Mouse (Mus musculus) 3T3-L1 (cell line): Measurements from ENCODE around the gene Exd2.

ENCODE experiments used
- DNase-seq: peaks from one replicate; pipeline ENCODE4 v3.0.0-alpha.2; 2015; ENCODE audit warnings: low read depth, low spot score

Exd2 gene

DNA sequence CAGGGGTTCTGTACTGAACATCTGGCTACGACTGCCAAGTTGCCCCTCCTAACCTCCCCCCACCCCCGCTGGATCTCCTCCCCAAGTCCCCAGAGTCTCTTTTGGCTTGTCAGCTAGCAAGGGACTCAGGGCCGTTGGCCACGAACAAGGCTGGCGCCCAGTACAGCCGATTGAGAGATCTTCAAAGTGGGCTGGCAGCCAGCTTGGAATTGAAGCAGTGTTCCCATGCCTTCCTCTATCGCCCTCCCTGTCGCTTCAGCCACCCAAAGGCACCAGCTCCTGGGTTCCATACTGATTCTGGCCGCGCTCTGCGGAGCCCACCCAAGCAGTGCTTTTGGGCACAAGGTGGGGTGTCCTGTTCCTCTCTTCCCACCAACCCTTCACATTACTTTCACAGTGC lies 86.8 kb downstream of the Exd2 start:
- DNase-seq: no peak
